Mouse (Mus musculus) induced T-regulatory cell, adult 2 months (primary cell): ENCODE results near the gene Uck2.

Experiments used
- DNase-seq: peaks from one replicate; pipeline ENCODE4 v3.0.0-alpha.2; 2012; ENCODE audit warnings: low read depth

Uck2 gene

GRCm38 (mm10) chr1:167285320-167285355 is at the start of gene Uck2:
Uck2 (minus strand) TSS chr1:167285320.
- no peak for DNase-seq

- DNase-seq: no peak
These were observed 46.0 kb upstream of the Uck2 start for GRCm38 (mm10) chr1:167331106-167331505.

- no peak for DNase-seq
These were observed 43.7 kb upstream of the Uck2 start for GRCm38 (mm10) chr1:167328776-167329175.

GRCm38 (mm10) chr1:167321691-167322090 is 36.6 kb upstream of the Uck2 start:
- DNase-seq: no peak

GRCm38 (mm10) chr1:167313220-167313619 is 28.1 kb upstream of the Uck2 start:
- DNase-seq: no peak

GRCm38 (mm10) chr1:167312367-167312766 is 27.2 kb upstream of the Uck2 start:
- DNase-seq: no peak

GRCm38 (mm10) chr1:167308261-167309054 is 23.3 kb upstream of the Uck2 start, which contains the start of gene Tmco1:
Tmco1 (plus strand) TSS chr1:167308378.
- peak; percentile 99 for DNase-seq

- DNase-seq: peak; percentile 41
These were observed 22.6 kb upstream of the Uck2 start for GRCm38 (mm10) chr1:167307674-167308073.

GRCm38 (mm10) chr1:167306451-167307240 is 21.5 kb upstream of the Uck2 start:
- DNase-seq: peak; percentile 83

- DNase-seq: no peak
These were observed 20.5 kb upstream of the Uck2 start for GRCm38 (mm10) chr1:167305501-167306137.

- no peak for DNase-seq
These were observed 15.0 kb upstream of the Uck2 start for GRCm38 (mm10) chr1:167300122-167300521.

- DNase-seq: no peak
These were observed 10.7 kb upstream of the Uck2 start for GRCm38 (mm10) chr1:167295679-167296402.

GRCm38 (mm10) chr1:167292447-167292846 is 7.3 kb upstream of the Uck2 start:
- no peak for DNase-seq

GRCm38 (mm10) chr1:167291610-167292009 is 6.5 kb upstream of the Uck2 start:
- no peak for DNase-seq

GRCm38 (mm10) chr1:167290263-167290592 is 5.1 kb upstream of the Uck2 start:
- DNase-seq: no peak

- no peak for DNase-seq
These were observed 4.6 kb upstream of the Uck2 start for GRCm38 (mm10) chr1:167289567-167290262.

- DNase-seq: peak; percentile 53
These were observed 3.8 kb upstream of the Uck2 start for GRCm38 (mm10) chr1:167288665-167289538.

GRCm38 (mm10) chr1:167287156-167287555 is 2.0 kb upstream of the Uck2 start:
- no peak for DNase-seq

- DNase-seq: peak; percentile 64
These were observed 236 bp upstream of the Uck2 start for GRCm38 (mm10) chr1:167285356-167285755.

- DNase-seq: peak; percentile 83
These were observed 242 bp downstream of the Uck2 start for GRCm38 (mm10) chr1:167284837-167285319.

- DNase-seq: peak; percentile 79
These were observed 773 bp downstream of the Uck2 start for GRCm38 (mm10) chr1:167284258-167284836.
